Mouse (Mus musculus): ENCODE results near the gene Fgf12.

GRCm38 (mm10) chr16:28239382-28239781 lies 513.5 kb downstream of the Fgf12 start:
- no peak for TF ChIP-seq POLR2A (IDR thresholded peaks at IDR 0.05; ENCODE audit: borderline replicate concordance, extremely low read depth, insufficient read depth, insufficient read length, poor library complexity, severe bottlenecking)
- TF ChIP-seq CTCF (IDR thresholded peaks at IDR 0.05; ENCODE audit: borderline replicate concordance, extremely low read depth, insufficient read depth, insufficient read length) = no peak
